Mouse (Mus musculus): ENCODE measurements around the gene Rmdn2.

Rmdn2 gene

GRCm38 (mm10) chr17:79733039-79733438 lies 121.4 kb downstream of the Rmdn2 start:
- intact Hi-C loops (cut with DNase I) = no loop called here

GRCm38 (mm10) chr17:79737598-79737997 lies 125.9 kb downstream of the Rmdn2 start:
- intact Hi-C loops (cut with DNase I) = no loop called here

GRCm38 (mm10) chr17:79738847-79739498 lies 127.3 kb downstream of the Rmdn2 start:
- intact Hi-C loops (cut with DNase I) = no loop called here

GRCm38 (mm10) chr17:79742635-79743034 lies 131.0 kb downstream of the Rmdn2 start:
- intact Hi-C loops (cut with DNase I) = no loop called here

All from adrenal gland (tissue).